Mouse (Mus musculus): ENCODE data around the gene Myd88.
"Not testable (repeated sequence)": the region's sequence is repeated elsewhere in the genome, so short reads cannot be mapped to it uniquely, and the experiment has no call there.

Gene Myd88

GRCm38 (mm10) chr9:119340909-119341816 is at the start of gene Myd88:
Myd88 (minus strand) TSS chr9:119341411.
- DNase-seq = peak; percentile 98 to 99

GRCm38 (mm10) chr9:119390214-119390613 is 49.0 kb upstream of the Myd88 start:
- no peak for DNase-seq

- DNase-seq = peak in 1 of 2 experiments; percentile 49
Measured at GRCm38 (mm10) chr9:119388956-119389355, 47.7 kb upstream of the Myd88 start.

- no peak for DNase-seq
Measured at GRCm38 (mm10) chr9:119382603-119383002, 41.4 kb upstream of the Myd88 start.

- DNase-seq = no peak
Measured at GRCm38 (mm10) chr9:119378231-119378630, 37.0 kb upstream of the Myd88 start.

- DNase-seq = no peak
Measured at GRCm38 (mm10) chr9:119375556-119375955, 34.3 kb upstream of the Myd88 start.

- no peak for DNase-seq
Measured at GRCm38 (mm10) chr9:119375008-119375407, 33.8 kb upstream of the Myd88 start.

GRCm38 (mm10) chr9:119371251-119371650 is 30.0 kb upstream of the Myd88 start:
- DNase-seq = no peak

GRCm38 (mm10) chr9:119370770-119371169 is 29.6 kb upstream of the Myd88 start:
- DNase-seq = not testable (repeated sequence)

GRCm38 (mm10) chr9:119368367-119368766 is 27.2 kb upstream of the Myd88 start:
- peak; percentile 50 to 61 for DNase-seq

- no peak for DNase-seq
Measured at GRCm38 (mm10) chr9:119365284-119365683, 24.1 kb upstream of the Myd88 start, which contains the start of gene Slc22a14. Slc22a14 (minus strand) TSS chr9:119365553.

- DNase-seq = no peak
Measured at GRCm38 (mm10) chr9:119363229-119363628, 22.0 kb upstream of the Myd88 start.

- no peak for DNase-seq
Measured at GRCm38 (mm10) chr9:119361416-119361815, 20.2 kb upstream of the Myd88 start.

GRCm38 (mm10) chr9:119358058-119358429 is 16.8 kb upstream of the Myd88 start:
- peak; percentile 75 to 90 for DNase-seq

GRCm38 (mm10) chr9:119357331-119358057 is 16.3 kb upstream of the Myd88 start, which contains the start of gene Xylb:
Xylb (plus strand) TSS chr9:119357381.
- DNase-seq = peak; percentile 97

- DNase-seq = no peak
Measured at GRCm38 (mm10) chr9:119355943-119356342, 14.7 kb upstream of the Myd88 start.

GRCm38 (mm10) chr9:119353926-119354325 is 12.7 kb upstream of the Myd88 start:
- DNase-seq = peak; percentile 55 to 76

GRCm38 (mm10) chr9:119352060-119352459 is 10.8 kb upstream of the Myd88 start:
- peak; percentile 89 to 92 for DNase-seq

- DNase-seq = peak; percentile 59 to 86
Measured at GRCm38 (mm10) chr9:119350947-119351705, 9.9 kb upstream of the Myd88 start.

GRCm38 (mm10) chr9:119350531-119350930 is 9.3 kb upstream of the Myd88 start:
- DNase-seq = peak; percentile 44 to 62

GRCm38 (mm10) chr9:119346376-119346775 is 5.2 kb upstream of the Myd88 start:
- DNase-seq = no peak

- DNase-seq = peak; percentile 36 to 60
Measured at GRCm38 (mm10) chr9:119342728-119343127, 1.5 kb upstream of the Myd88 start.

GRCm38 (mm10) chr9:119340212-119340580 is 1.0 kb downstream of the Myd88 start:
- DNase-seq = peak in 1 of 2 experiments; percentile 17

Measured in kidney, postnatal 25 days (tissue).